Mouse (Mus musculus) cerebellum, adult 2 months (tissue): ENCODE measurements around the gene Cib3.

Experiments used
- CTCF ChIP-seq: fragments of 200-500 bp; IDR thresholded peaks from 2 replicates; pipeline ENCODE4 v1.5.1; 2011; ENCODE audit warnings: low read depth, mild to moderate bottlenecking, control low read depth, low read length, moderate library complexity, borderline replicate concordance; ENCODE audit not compliant: insufficient read depth
- POLR2A ChIP-seq: fragments of 200-500 bp; IDR thresholded peaks from 2 replicates; pipeline ENCODE4 v1.6.1; 2011; ENCODE audit warnings: low read length, control low read depth, borderline replicate concordance; ENCODE audit not compliant: insufficient read depth

- no peak for TF ChIP-seq POLR2A
- no peak for TF ChIP-seq CTCF
These were observed 54.5 kb downstream of the Cib3 start for GRCm38 (mm10) chr8:72158096-72158495.
